Mouse (Mus musculus): ENCODE measurements around the gene Gpr135.

DNA sequence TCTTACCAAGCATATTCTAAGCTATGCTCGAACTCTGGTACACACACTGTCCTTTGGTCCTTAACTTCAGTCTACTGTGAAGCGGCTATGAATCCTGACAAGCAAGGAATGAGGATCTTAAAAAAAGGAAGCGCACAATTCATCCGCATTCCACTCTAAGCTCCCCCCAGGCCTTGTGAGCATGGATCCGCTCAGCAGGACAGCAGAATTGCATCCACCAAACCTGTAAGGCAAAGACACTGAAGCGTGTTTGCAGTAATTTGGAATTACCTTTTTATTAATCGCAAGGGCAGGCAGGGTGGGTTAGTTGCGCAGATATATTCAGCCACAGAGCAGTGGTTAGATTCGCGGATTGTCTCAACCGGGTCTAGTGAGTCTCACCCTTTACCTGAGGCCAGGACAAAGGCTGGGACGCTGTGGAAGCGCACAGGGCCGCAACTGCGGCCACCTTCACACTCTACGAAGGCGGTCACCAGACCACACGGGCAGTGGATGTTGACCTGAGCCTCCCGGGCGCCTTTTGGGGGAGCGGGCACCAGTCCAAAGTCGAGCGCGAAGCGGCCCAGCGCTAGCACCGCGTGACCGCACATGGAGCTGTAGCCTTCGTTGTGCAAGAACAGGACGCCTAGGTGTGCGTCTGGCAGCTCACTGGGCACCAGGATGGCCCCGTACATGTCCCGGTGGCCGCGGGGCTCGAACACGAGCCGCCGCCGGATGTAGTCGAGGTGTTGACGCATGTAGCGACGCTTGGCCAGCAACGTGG lies 13.5 kb upstream of the Gpr135 start:
- TF ChIP-seq GATA1 (IDR thresholded peaks at IDR 0.05; ENCODE audit: low read length) (no peak), TAL1 (IDR thresholded peaks at IDR 0.05; ENCODE audit: low read length) (no peak)
